Mouse (Mus musculus) neural tube, embryonic 12.5 days (tissue): ENCODE measurements at regions not wholly inside any gene's neighbourhood (a gene's known extent, or its start where the extent isn't known, plus 50 kb on each side); places are given as distances from the start of the nearest gene placed in this dataset.
"Not testable (repeated sequence)": the region's sequence is repeated elsewhere in the genome, so short reads cannot be mapped to it uniquely, and the experiment has no call there.

Source experiments
- ATAC-seq: fragments of 200-750 bp; cut with Nextera tagmentation; 2 replicates; pipeline ENCODE4 v1.8.0; 2017; ENCODE audit warnings: low read depth, mild to moderate bottlenecking, moderate TSS enrichment, moderate library complexity; ENCODE audit not compliant: low FRiP score
- H3K27ac ChIP-seq: fragments of 300-500 bp; sonication (generic); 2 replicates; pipeline ENCODE4 v1.5.1; 2016
- H3K27me3 ChIP-seq: fragments of 300-500 bp; sonication (generic); replicated peaks from 2 replicates; pipeline ENCODE4 v1.6.1; 2016; ENCODE audit warnings: mild to moderate bottlenecking
- H3K36me3 ChIP-seq: fragments of 300-500 bp; sonication (generic); 2 replicates; pipeline ENCODE4 v1.6.1; 2016; ENCODE audit warnings: mild to moderate bottlenecking
- H3K4me1 ChIP-seq: fragments of 300-500 bp; sonication (generic); 2 replicates; pipeline ENCODE4 v1.6.1; 2016
- H3K4me2 ChIP-seq: fragments of 300-500 bp; sonication (generic); replicated peaks from 2 replicates; pipeline ENCODE4 v1.6.1; 2016; ENCODE audit warnings: mild to moderate bottlenecking
- H3K4me3 ChIP-seq: fragments of 300-500 bp; sonication (generic); 2 replicates; pipeline ENCODE4 v1.5.1; 2016
- H3K9ac ChIP-seq: fragments of 300-500 bp; sonication (generic); 2 replicates; pipeline ENCODE4 v1.6.1; 2016; ENCODE audit warnings: mild to moderate bottlenecking
- H3K9me3 ChIP-seq: fragments of 300-500 bp; sonication (generic); 2 replicates; pipeline ENCODE4 v1.6.1; 2016; ENCODE audit warnings: mild to moderate bottlenecking
- WGBS: fragments of 180-500 bp; shearing (Covaris S2); methylation state at CpG from one replicate; pipeline ENCODE4 v1.1.7; 2016; 5-methylcytosine and 5-hydroxymethylcytosine counted together

DNA sequence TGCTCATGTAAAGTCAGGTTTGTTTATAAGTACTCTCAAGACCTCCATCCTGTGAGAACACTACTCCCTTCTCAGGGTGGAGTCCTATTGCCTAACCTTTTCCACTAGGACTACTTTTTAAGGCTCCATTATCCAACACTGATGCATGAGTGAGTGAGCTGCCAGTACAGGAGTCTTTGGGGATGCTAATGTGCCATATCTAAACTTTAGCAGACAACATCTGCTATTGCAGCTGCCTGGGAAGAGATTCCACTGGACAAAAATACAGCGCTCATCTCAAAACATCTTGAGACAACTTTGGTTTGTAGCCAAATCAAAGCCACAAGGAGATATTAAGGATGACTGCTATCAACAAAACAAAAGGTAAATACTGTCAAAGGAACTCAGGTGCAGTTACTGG, 52.3 kb upstream of the Gm10985 start:
- no peaks in the 10 kb centered on the region for H3K4me1 ChIP-seq
- WGBS: 93% methylated on average over 1 of the region's 1 CpGs
- H3K9me3 ChIP-seq: no peaks in the 10 kb centered on the region
- no peak for ATAC-seq
- no peaks in the 10 kb centered on the region for H3K27me3 ChIP-seq
- no peak overlapping the region for H3K4me2 ChIP-seq
- H3K36me3 ChIP-seq: no peaks in the 10 kb centered on the region
- H3K9ac ChIP-seq: no peak overlapping the region
- H3K27ac ChIP-seq: no peak overlapping the region
- no peak overlapping the region for H3K4me3 ChIP-seq

DNA sequence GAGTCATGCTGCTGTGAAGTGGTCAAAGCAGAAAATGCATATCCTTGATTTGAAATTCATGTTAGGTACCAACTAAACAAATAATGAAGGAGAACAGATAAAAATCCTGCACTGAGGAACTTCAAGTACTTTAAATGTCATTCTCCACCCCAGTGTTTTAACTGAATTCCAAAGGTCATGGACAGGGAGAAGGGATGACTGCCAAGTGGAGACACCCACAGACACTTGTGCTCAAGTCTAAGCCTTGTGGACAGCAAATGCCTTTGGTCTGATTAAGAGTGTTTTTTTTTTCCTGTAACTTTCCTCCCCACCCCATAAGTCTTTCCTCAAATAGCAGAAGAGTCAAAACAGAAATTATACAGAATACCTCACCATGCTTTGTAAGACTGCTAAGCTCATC, 55.2 kb upstream of the Gm10985 start:
- no peak overlapping the region for H3K27ac ChIP-seq
- H3K27me3 ChIP-seq: no peaks in the 10 kb centered on the region
- ATAC-seq: no peak
- H3K4me3 ChIP-seq: no peak overlapping the region
- no peaks in the 10 kb centered on the region for H3K9me3 ChIP-seq
- H3K4me2 ChIP-seq: no peak overlapping the region
- no peaks in the 10 kb centered on the region for H3K4me1 ChIP-seq
- no peak overlapping the region for H3K9ac ChIP-seq
- no peaks in the 10 kb centered on the region for H3K36me3 ChIP-seq

DNA sequence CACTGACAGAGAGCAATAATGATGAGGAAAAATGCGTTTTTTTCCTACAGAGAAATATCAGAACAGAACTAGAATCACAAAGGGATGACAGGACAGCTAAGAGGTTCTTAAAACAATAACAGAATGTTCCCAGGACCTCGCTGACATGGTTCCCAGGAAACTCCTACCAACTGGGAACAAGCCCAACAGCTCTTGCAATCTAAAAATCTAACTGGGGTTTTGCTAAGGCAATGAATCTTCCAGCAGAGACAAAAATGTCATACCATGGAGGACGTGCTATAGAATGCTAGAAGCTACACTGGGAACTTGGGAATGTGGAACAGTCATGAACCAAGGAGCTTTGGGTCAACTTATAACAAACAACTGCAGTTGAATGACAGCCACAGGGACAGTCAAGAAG, 59.7 kb upstream of the Gm10985 start:
- 69% methylated on average over 3 of the region's 3 CpGs for WGBS

DNA sequence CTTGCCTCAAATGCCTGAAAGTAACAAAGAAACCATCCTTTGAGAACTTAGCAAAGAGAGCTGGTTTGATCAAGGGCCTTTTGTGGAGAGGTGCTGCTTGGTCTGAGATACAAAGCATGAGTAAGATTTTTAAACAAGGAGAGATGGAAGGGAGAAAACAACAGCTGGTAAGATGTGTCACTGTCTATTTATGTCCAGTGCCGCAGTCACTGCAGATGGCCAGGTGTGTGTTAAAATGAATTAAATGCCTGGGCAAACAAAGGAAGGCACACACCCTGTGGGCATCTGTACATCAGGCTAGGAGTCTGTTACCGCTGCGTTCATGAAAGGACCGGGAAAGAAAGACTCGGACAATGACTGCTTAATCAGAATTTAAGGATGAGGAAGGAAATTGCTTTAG, 68.2 kb upstream of the Gm10985 start:
- no peak overlapping the region for H3K4me3 ChIP-seq
- H3K27ac ChIP-seq: no peak overlapping the region
- no peak overlapping the region for H3K9ac ChIP-seq
- H3K4me2 ChIP-seq: no peak overlapping the region
- no peak for ATAC-seq
- H3K9me3 ChIP-seq: no peaks in the 10 kb centered on the region
- no peaks in the 10 kb centered on the region for H3K4me1 ChIP-seq
- WGBS: 63% methylated on average over 5 of the region's 5 CpGs
- H3K36me3 ChIP-seq: no peaks in the 10 kb centered on the region
- H3K27me3 ChIP-seq: no peaks in the 10 kb centered on the region

More for the DNA sequence above, 59.7 kb upstream of the Gm10985 start:
- H3K27ac ChIP-seq: no peak overlapping the region
- no peak overlapping the region for H3K4me2 ChIP-seq
- no peaks in the 10 kb centered on the region for H3K9me3 ChIP-seq
- ATAC-seq: no peak
- H3K27me3 ChIP-seq: no peaks in the 10 kb centered on the region
- H3K36me3 ChIP-seq: no peaks in the 10 kb centered on the region
- no peak overlapping the region for H3K9ac ChIP-seq
- H3K4me3 ChIP-seq: no peak overlapping the region
- no peaks in the 10 kb centered on the region for H3K4me1 ChIP-seq

DNA sequence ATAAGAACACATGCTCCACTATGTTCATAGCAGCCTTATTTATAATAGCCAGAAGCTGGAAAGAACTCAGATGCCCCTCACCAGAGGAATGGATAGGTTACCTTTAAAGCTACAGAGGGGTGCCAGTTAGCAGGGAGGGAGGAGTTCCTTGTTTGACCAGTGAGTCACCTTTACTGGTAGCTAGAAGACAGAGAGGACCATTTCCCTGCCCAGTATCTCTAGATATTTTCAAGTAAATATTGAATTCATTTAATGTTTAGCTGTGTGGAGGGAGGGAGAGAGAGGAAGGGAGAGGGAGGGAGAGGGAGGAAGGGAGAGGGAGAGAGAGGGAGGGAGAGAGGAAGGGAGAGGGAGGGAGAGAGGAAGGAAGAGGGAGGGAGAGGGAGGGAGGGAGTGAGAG, 77.3 kb upstream of the Gm10985 start:
- Histone ChIP-seq H3K4me1 (no peaks in the 10 kb centered on the region), H3K27ac (no peak overlapping the region), H3K9me3 (no peaks in the 10 kb centered on the region), H3K4me2 (no peak overlapping the region), H3K4me3 (no peak overlapping the region), H3K36me3 (no peaks in the 10 kb centered on the region), H3K9ac (no peak overlapping the region), H3K27me3 (no peaks in the 10 kb centered on the region)
- no peak for ATAC-seq

DNA sequence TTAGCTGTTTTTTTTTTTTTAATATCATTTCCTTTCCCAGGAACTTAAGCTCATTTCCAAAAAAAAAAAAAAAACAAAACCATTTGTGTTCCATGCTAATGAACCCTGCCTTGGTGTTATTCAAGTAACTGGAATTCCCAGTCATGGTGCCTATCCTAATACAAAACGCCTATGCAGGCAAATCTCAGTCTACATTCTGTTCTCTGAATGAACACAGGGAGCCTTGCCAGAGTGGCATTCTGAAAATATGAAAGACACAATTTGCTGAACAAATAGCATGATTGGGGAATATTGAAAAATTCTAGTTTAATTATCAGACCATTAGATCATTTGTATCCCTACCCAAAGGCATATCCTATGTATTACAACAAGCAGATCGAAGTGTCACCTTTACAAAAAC, 80.9 kb upstream of the Gm10985 start:
- Histone ChIP-seq H3K27ac (no peak overlapping the region), H3K36me3 (no peaks in the 10 kb centered on the region), H3K4me3 (no peak overlapping the region), H3K9ac (no peak overlapping the region), H3K4me2 (no peak overlapping the region), H3K27me3 (no peaks in the 10 kb centered on the region), H3K9me3 (no peaks in the 10 kb centered on the region), H3K4me1 (no peaks in the 10 kb centered on the region)
- no peak for ATAC-seq
- WGBS: 84% methylated on average over 2 of the region's 2 CpGs

DNA sequence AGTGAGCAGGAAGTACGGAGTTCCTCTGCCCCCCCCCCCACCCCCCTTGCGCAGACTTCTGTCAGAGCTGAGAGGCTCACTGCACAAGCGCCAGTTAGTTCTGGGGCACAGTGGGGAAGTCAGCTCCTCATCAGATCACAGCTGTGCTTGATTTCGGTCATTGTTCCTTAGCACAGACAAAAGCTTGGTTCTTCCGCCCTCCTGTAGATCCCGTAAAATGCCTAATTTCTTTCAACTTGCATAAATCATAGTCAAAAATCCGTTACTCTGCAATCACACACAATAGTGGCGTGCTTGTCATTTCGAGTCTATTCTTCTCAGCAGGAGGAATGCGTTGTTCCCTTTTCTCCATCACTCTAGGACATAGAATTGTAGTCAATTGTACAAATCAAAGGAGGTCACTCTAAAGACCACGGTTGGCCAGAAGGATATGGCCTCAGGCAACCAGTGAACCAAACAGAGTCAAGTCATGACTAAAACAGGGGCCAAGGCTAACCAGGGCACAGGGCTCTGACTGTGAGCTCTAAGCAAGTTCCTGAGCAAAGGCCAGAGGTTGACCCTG, 83.3 kb upstream of the Gm10985 start:
- Histone ChIP-seq H3K36me3 (no peaks in the 10 kb centered on the region), H3K4me3 (no peak overlapping the region), H3K4me2 (0 out of 2 replicates have a peak overlapping the region, but pooled peaks have one; percentile 16), H3K9me3 (no peaks in the 10 kb centered on the region), H3K4me1 (no peaks in the 10 kb centered on the region), H3K27ac (no peak overlapping the region), H3K9ac (no peak overlapping the region), H3K27me3 (no peaks in the 10 kb centered on the region)
- no peak for ATAC-seq
- 19% methylated on average over 11 of the region's 11 CpGs for WGBS

DNA sequence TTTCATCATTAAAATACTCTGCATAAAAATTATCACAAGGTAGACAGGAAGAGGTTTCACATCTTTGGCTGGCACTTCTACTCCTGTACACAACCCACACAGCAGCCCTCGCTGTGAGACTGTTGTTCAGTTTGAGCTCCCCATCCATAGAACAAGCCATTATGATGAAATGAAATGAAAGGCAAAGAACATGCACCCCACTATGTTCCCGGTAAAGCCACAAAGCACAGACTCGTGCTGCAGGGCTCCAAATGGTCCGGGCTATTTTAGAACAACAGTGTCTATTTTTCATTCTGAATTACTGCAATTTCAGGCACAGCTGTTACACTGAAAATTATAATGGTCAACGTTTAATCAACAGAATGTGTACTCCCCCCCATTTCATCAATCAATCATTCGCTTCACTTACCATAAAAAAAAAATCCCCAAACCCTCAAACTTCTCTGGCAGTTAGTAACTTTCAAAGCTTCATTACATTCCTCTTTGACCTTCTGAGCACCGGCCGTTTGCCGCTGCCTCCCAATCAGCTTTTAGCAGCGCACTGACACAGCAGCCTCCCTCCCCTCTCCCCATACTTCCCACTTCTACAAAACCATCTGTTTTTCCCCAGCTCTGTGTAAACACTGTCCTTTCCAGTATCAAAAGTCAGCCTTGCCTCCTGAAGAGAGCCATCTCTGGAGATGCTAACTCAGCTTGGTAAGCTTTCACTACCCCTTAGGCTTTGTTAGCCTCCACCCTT, 88.6 kb upstream of the Gm10985 start:
- H3K9me3 ChIP-seq: no peaks in the 10 kb centered on the region
- no peaks in the 10 kb centered on the region for H3K27me3 ChIP-seq
- ATAC-seq: no peak
- WGBS: 44% methylated on average over 10 of the region's 10 CpGs
- H3K27ac ChIP-seq: no peak overlapping the region
- H3K9ac ChIP-seq: no peak overlapping the region
- no peak overlapping the region for H3K4me3 ChIP-seq
- no peaks in the 10 kb centered on the region for H3K4me1 ChIP-seq
- no peaks in the 10 kb centered on the region for H3K36me3 ChIP-seq
- no peak overlapping the region for H3K4me2 ChIP-seq

DNA sequence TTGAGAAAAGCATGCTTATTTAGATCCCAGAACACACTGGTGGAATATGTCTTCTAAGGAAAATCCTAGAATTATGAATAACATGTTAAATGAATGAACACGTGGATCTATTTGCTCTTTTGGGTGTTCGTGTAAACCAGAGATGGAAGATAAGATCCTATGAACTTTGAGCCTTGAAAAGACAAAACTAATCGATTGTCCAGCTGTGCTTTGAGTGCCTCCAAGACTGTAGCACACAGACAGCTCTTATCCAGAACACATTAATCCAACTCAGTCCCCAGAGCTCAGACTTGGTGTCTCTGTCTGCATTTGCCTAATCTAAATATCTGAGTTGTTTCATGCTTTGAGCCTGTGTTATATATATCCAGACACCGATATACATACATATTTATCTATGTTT, 80.0 kb upstream of the Frem2 start:
- Histone ChIP-seq H3K4me1 (no peaks in the 10 kb centered on the region), H3K27me3 (no peaks in the 10 kb centered on the region), H3K9ac (no peak overlapping the region), H3K36me3 (no peaks in the 10 kb centered on the region), H3K27ac (no peak overlapping the region), H3K4me3 (no peak overlapping the region), H3K4me2 (no peak overlapping the region), H3K9me3 (no peaks in the 10 kb centered on the region)
- WGBS: 90% methylated on average over 4 of the region's 4 CpGs
- ATAC-seq: no peak

DNA sequence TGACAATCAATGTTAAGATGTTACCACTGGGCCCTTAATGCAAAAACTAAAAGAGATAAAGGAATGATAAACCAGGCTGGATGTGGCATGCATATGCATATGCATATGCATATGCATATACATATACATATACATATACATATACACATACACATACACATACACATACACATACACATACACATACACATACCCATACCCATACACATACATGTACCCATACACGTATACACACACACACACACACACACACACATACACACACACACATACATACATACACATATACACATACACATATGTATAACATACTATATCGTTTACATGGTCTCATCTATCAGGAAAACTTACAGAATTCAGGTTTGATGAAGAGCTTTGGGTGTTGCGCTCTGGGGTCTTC, 78.5 kb upstream of the Frem2 start:
- H3K4me2 ChIP-seq, H3K4me1 ChIP-seq, H3K27me3 ChIP-seq, H3K36me3 ChIP-seq, H3K9me3 ChIP-seq, H3K4me3 ChIP-seq, H3K9ac ChIP-seq, ATAC-seq, H3K27ac ChIP-seq: not testable (repeated sequence)
- 95% methylated on average over 3 of the region's 3 CpGs for WGBS

DNA sequence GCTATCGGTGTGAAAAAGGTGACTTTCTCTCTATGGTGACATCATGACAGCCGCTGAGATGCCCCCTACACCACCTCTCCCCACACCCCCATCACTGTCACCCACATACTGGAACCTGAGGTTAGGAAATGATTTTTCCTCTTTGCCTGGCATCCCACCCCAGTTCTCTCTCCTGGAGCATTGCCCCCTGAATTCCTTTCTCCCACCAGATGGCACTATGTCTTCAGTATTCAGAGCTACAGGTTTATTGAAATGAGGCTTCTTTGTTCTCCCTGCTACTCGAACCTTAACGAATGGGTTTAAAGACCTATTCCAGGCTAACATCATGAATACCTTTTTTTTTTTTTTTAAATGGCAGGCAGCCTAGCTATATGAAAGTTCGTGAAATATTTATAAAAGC, 78.0 kb upstream of the Frem2 start:
- Histone ChIP-seq H3K4me3 (no peak overlapping the region), H3K9me3 (no peaks in the 10 kb centered on the region), H3K9ac (no peak overlapping the region), H3K27ac (no peak overlapping the region), H3K27me3 (no peaks in the 10 kb centered on the region), H3K4me2 (no peak overlapping the region), H3K36me3 (no peaks in the 10 kb centered on the region), H3K4me1 (no peaks in the 10 kb centered on the region)
- 34% methylated on average over 5 of the region's 5 CpGs for WGBS
- ATAC-seq: peak; percentile 66

DNA sequence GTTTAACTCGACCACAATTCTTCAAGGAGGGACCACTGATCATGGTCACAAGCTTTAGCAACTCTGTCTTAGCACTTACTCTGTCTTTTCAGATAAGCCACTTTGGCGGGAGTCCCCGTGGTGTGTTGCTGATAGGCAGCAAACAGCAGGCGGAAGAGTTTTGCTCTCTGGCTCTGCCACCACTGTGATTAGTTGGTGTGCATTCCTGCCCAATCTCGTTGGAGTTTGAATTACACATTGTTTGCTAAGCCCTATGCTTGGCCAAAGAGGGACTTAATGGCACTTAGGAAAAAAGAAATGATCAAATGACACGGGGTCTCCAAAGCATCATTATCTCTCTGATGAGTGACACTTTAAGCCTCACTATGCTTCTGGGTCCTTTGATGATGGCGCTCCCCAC, 73.3 kb upstream of the Frem2 start:
- H3K4me1 ChIP-seq: no peaks in the 10 kb centered on the region
- no peak overlapping the region for H3K4me2 ChIP-seq
- no peaks in the 10 kb centered on the region for H3K36me3 ChIP-seq
- no peak for ATAC-seq
- H3K27me3 ChIP-seq: no peaks in the 10 kb centered on the region
- H3K9ac ChIP-seq: no peak overlapping the region
- H3K4me3 ChIP-seq: no peak overlapping the region
- 53% methylated on average over 7 of the region's 7 CpGs for WGBS
- no peaks in the 10 kb centered on the region for H3K9me3 ChIP-seq
- no peak overlapping the region for H3K27ac ChIP-seq

DNA sequence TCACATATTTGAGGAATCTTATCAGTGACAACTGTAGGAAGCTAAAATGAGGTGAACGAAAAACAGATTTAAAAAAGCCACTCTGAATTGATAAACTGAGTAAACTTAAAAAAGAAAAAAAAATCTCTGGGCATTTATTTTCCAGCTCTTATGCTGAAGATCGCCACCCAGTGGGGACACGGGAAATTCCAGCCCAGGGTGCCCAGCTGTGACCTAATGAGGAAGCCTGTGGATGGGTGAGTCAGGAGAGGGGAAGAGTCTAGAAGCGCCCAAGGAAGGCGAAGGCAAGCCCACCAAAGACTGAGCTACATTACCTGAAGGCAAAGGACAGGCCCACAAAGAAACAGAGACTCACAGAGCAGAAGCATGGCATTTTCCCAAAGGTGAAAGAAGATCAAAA, 72.7 kb upstream of the Frem2 start:
- Histone ChIP-seq H3K36me3 (no peaks in the 10 kb centered on the region), H3K9me3 (no peaks in the 10 kb centered on the region), H3K9ac (no peak overlapping the region), H3K27ac (no peak overlapping the region), H3K4me3 (no peak overlapping the region), H3K4me1 (no peaks in the 10 kb centered on the region), H3K4me2 (no peak overlapping the region), H3K27me3 (no peaks in the 10 kb centered on the region)
- 37% methylated on average over 5 of the region's 5 CpGs for WGBS
- no peak for ATAC-seq
